Mouse (Mus musculus) myocyte (in vitro differentiated cells): ENCODE results near the gene Lama1.

Source experiments
- MYOG ChIP-seq, 3 experiments: IDR thresholded peaks; one replicate each; pipeline ENCODE4 v1.6.1; 2011; ENCODE audit warnings: control low read depth in 2 of 3, low read depth in 2 of 3, mild to moderate bottlenecking in 2 of 3; ENCODE audit not compliant: insufficient read length in 2 of 3, control insufficient read depth in 1 of 3, insufficient read depth in 1 of 3
- POLR2A ChIP-seq: IDR thresholded peaks from one replicate; pipeline ENCODE4 v1.6.1; 2011; ENCODE audit warnings: low read depth, mild to moderate bottlenecking, control low read depth, moderate library complexity; ENCODE audit not compliant: insufficient read length
- SRF ChIP-seq: IDR thresholded peaks from one replicate; pipeline ENCODE4 v1.6.1; 2011; ENCODE audit warnings: low read depth; ENCODE audit not compliant: control insufficient read depth, insufficient read length
- TCF12 ChIP-seq: IDR thresholded peaks from one replicate; pipeline ENCODE4 v1.6.1; 2011; ENCODE audit warnings: mild to moderate bottlenecking, control low read depth; ENCODE audit not compliant: poor library complexity, insufficient read depth, severe bottlenecking
- USF1 ChIP-seq: IDR thresholded peaks from one replicate; pipeline ENCODE4 v1.6.1; 2011; ENCODE audit warnings: low read depth, mild to moderate bottlenecking, control low read depth, moderate library complexity

DNA sequence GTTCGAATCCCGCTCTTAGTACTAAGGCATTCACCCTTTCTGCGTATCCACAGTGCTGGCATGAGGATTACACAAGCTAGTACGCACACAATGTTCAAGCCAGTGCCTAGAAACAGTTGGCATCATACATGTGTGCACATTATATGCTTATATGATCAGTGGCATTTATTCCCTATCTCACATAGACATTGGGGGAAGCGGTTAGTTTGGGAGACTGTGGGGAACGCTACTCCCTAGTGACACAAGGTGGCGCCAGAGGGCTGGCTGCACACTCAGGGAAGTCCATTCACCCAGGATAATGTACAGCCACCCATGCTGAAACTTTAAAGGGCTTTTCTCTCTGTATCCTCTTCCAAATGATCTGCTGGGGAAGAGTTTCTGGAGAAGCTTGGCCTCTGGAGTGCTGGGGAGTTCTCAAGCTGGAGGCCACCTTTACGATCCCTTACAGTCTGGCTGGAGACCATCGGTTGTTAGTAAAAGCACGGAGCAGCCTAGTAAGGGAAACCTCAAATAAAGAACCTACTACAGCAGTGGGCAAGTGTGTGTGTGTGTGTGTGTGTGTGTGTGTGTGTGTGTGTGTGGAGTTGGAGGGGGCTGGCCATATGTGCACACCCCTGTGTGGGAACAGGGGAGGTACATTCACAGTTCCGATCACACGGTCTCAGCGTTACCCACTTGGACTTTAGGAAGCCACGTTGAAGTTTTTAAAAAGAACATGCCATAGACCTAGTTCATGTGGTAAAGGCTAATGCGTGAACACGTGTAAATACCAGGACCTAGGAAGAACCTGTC is 164.9 kb downstream of the Lama1 start:
- TF ChIP-seq POLR2A, result no peak
- no peak for TF ChIP-seq MYOG (IDR thresholded peaks at IDR 0.05; ENCODE audit: control insufficient read depth in 1 of 3, insufficient read depth in 1 of 3, insufficient read length in 2 of 3, low read depth in 2 of 3)
- no peak for TF ChIP-seq SRF
- TF ChIP-seq USF1, result no peak
- TF ChIP-seq TCF12, result no peak
